Mouse (Mus musculus) layer of hippocampus, adult 8-10 months (tissue): Measurements from ENCODE around the gene Fbln1. TPM values are rescaled to one million over a fixed set of nuclear protein-coding genes. Genes with fewer than 3 reads are reported as not detected.
"Not testable (repeated sequence)": the region's sequence is repeated elsewhere in the genome, so short reads cannot be mapped to it uniquely, and the experiment has no call there.

ENCODE experiments used
- DNase-seq, 2 experiments: peaks; one replicate each; pipeline ENCODE4 v3.0.0; 2022; ENCODE audit warnings: low spot score in 2 of 2
- total RNA-seq, 4 experiments: library from RNA; stranded (reverse); gene quantifications; 2 replicates each; pipeline ENCODE4 v1.2.4; 2022

Fbln1 gene
- total RNA-seq, 4 experiments from 2014 or later = 13.0 to 19.7 (median 16.1) TPM

DNA sequence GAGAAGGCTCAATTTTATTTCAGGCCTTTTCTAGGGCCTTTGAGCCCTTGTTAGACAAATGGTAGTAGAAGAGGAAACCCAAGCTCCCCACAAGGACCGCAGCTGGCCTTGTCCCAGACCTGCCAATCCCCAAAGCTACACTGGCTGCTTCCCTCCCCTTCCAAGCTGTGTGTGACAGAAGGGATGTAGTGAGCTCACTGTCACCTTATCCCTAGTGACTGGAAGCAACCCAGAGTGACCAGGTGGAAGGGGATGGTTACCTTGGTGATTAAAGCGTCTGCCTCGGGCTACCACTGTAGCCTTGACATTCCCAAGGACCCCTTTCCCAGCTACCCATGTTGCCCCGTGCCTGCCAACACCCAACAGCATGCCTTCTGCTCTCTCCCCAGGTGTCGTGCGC lies 78.9 kb downstream of the Fbln1 start:
- DNase-seq = no peak

GRCm38 (mm10) chr15:85294632-85295031 lies 88.9 kb downstream of the Fbln1 start:
- DNase-seq = no peak

DNA sequence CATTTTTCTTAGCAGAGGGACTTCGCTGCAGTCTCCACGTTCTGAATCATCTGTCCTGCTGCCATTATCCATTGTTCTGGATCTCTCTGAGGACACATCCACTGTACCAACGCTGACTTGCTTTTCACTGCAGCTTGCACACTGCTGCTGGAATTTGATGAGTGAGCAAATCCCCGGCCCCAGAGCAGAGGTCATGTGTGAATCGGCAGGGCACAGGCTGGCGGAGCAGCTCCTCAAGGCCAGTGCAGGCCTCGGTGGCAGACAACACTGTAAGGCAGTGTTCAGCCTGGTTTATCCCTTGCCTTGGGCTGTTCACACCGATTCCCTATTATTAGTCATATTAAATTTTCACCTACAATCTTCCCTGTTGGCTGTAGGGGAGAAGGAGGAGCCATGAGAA lies 89.8 kb downstream of the Fbln1 start:
- no peak for DNase-seq

- no peak for DNase-seq
These were observed 90.2 kb downstream of the Fbln1 start for GRCm38 (mm10) chr15:85295977-85296376.

DNA sequence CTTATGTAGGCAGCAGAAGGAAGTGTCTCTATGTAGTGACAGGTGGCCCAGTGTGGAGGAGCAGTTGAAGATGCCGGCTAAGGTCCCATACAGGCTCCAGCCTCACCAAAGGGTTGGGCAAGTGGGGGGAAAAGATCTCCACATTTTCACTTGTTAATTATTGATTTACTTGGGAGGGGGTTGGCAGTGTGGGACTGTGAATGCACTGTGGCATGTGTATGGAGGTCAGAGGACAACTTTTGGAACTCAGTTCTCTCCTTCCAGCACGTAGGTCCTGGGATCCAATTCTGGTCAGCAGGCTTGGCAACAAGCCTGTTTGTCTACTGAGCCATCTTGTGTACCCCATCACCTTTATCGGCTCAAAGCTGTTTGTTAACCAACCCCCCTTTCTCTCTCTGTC lies 90.8 kb downstream of the Fbln1 start:
- no peak for DNase-seq

- DNase-seq = no peak
These were observed 92.5 kb downstream of the Fbln1 start for GRCm38 (mm10) chr15:85298167-85298781.

DNA sequence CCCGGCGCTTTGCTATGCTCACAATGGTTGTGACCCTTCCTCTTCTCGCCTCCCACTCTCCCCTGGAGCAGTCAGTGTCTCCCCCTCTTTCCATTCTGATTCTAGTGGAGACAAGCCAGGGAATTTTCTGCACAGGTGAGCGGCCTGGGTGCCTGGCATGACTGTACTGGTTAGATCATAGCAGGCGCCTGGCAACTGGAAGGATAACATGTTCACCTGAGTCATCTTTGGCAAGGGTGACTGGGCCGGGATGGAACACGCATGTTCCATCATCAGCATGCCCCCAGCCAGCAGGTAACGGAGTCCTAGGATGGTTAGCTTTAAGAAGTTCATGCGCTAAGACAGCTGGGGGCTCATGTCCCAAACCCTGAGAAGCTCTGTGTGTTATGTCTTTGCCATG lies 93.2 kb downstream of the Fbln1 start:
- DNase-seq = no peak

DNA sequence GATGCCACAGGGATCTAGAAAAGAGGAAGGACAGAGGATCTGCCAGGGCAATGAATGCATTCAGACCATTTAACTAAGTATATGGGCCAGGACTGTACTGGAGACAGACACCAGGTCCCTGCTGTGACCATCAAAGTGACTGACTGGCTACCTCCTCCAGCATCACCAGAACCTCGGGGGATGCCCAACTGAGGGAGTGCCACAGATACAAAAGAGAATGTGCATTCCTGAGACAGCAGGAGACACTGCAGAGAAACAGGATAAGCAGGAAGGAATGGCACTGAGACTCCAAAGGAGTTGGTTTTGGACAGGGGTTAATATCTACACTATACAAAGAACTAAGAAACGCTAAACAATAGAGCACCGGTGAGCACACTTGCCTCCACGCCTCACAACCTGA lies 97.5 kb downstream of the Fbln1 start:
- no peak for DNase-seq

DNA sequence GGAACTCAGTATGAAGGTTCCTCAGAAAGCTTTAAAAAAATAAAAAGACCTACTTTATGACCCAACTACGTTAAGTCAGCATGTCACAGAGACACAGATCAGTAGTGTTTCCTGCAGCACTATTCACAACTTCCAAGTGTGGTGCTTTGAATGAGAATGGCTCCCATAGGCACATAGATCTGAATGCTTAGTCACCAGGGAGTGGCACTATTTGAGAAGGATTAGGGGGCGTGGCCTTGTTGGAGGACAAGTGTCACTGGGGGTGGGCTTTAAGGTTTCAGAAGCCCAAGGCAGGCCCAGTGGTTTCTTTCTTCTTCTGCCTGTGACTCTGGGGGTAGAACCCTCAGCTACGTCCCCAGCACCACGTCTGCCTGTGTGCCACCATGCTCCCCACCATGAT lies 98.2 kb downstream of the Fbln1 start:
- no peak for DNase-seq

GRCm38 (mm10) chr15:85307061-85307660 lies 101.4 kb downstream of the Fbln1 start:
- no peak for DNase-seq

DNA sequence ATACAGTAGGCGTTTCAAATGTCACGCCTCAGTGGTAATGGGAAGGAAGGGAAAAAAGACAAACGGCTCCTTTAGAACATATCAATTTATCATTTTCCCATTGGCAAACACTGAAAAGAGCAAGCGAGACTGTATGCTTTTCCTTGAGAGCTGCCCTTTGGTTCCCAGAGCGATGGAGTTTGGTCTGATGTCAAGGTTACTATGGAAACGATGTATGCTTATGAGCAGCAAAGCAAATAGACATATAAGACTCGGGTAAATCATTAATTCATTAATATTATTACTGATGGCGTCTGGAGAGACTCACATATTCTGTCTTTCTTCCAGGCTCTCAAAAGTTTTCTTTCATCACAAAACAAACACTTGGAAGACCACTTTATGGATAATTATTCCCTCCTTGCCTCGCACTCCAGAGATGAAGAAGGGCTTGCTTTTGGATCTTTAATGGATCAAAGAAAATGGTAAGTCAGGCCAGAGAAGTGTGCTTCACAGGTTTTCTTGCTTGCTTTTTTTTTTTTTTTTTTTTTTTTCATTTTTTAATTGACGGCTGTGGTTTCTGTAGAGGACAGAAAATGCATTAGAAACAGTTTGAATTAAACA lies 105.4 kb downstream of the Fbln1 start:
- no peak for DNase-seq

DNA sequence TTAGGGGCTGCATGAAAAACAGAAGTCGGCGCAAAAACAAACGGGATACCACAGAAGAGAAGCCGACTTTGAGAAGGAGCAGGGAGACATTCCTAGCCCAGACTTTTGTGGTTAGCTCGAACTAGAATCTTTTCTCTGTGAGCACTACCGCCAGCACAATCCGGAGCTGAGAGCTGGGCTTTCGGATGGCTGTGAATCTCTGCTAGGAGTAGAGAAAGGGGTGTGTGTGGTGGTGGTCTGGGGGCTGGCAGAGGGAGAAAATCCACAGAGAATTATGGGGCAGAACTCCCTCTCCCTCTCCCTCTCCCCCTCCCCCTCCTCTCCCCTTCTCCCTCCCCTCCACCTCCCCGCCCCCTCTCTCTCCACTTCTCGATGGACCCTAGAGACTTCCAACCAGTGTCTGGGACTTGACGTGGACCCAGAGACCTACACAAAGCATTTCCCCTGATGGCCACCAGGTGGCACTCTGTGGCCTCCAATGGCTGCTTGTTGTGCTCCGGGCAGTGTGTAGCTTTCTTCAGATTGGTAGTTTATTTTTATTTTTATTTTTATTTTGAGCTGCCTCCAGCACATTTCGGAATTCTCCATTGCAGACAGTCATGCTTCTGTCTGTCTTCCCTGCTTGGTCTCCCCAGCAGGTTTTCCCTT lies 109.8 kb downstream of the Fbln1 start:
- peak; percentile 60 to 91 for DNase-seq

DNA sequence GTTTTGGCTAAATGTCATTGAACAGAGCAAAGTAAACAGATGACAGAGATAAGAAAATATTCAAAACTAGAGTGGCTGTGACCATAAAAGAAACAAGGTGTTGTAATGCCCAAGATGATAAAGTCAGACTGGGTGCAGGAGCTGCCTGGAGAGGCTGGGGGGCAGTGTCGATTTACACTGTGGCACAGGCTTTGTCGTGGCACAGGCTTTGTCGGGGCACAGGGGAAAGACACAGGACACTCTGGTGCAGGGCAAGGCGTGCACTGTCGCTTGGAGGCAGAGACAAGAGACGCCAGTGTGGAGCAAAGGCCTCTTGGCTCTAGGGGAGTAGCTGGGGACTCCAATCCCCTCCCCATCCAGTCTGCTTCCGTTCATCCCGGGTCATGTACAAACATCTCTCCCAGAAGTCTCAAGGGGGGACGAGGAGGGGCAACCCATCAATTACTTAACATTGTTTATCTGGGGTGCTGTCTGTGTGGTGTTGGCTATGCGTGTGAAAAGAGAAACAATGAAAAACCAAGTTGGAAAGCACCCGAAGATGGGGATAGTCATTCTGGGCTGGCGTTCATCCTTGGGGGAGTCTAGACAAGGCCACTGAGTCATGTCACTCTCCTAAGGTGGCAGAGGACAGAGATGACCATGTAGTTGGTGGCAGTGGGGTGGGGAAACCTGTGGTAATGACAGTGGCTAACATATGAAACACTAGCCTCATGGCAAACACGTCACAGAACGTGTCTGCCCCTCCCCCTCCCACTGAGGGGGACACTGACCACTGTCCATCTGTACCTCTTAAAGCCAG lies 110.8 kb downstream of the Fbln1 start:
- no peak for DNase-seq

DNA sequence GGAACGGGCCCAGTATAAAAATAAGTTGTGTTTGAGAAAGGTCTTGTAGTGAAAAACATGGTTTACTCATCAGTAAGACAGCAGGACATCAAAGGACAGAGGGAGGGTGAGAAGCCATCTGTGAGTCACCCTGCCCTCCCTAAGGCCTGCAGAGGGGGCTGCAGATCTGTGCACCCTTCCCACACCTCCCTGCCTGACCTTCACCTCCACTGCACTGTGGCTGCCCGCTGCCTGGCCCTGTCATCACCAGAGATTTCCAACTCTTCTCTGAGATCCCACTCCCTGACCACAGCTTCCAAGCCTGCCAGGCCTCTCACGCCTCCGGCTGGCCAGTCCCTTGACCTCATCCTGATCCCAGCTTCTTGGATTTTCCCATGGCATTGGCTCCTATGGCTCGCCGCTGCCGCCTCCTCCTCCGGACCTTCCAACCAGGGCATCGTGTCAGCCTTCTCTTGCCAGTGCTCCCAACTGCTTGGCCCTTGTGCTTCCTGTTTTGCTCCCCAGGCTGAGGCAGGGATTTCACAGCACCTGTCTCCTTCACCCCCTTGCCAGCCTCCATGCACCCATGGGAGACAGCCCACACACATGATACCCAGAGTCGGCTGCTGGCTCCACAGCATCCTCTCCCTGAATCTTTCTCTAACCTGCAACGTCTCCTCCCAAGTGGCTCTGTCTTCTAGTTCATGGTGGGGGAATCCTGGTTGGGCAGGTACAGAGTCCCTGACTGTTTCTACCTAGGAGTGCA lies 114.3 kb downstream of the Fbln1 start:
- DNase-seq = no peak

- DNase-seq = no peak
These were observed 117.5 kb downstream of the Fbln1 start for GRCm38 (mm10) chr15:85323214-85323613.

DNA sequence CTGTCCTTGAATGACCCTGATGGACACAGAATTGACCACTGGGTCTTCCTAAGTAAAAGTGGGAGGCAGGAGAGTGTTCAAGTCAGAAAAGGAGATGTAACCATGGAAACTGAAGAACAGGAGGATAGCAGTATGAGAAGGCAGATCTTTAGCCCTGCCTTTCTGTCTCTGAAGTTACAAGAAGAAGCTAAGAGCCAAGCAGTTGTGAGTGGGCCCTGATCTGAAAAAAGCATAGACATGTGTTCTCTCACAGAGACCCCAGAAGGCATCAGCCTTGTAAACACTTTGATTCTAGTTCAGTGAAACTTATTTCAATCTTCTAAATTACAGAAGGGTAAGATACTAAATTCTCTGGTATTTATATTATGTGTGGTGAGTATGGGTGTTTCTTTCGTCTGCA lies 118.7 kb downstream of the Fbln1 start:
- no peak for DNase-seq

DNA sequence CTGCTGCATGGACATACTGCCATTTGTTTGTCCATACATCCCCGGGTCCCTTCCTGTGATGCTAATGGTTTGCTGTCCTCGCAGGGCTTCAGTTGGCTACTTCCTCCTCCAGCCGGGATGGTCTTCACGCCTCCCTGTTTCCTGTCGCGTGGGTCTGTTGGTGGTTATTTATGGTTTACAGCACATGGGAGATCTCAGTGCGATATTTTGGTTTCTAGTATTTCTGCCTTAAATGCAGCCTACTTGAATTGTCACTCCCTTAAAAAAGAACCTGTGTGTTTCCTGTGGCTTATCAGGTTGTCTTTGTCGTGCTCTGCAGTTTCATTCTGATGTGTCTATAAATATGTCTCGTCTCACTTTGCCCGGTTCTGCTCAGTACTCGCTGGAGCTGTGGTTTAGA lies 122.1 kb downstream of the Fbln1 start:
- DNase-seq = no peak

DNA sequence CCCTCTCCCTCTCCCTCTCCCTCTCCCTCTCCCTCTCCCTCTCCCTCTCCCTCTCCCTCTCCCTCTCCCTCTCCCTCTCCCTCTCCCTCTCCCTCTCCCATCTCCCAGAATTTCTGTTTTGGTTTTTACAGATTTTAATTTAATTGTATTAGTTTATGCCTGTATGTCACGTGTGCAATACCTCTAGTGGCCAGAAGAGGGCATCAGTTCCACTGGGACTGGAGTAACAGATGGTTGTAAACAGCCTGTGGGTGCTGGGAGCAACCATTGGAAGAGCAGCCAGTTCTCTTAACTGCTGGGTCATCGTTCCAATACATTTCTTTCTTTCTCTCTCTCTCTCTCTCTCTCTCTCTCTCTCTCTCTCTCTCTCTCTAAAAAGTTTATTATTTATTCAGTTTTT lies 122.7 kb downstream of the Fbln1 start:
- DNase-seq = not testable (repeated sequence)

DNA sequence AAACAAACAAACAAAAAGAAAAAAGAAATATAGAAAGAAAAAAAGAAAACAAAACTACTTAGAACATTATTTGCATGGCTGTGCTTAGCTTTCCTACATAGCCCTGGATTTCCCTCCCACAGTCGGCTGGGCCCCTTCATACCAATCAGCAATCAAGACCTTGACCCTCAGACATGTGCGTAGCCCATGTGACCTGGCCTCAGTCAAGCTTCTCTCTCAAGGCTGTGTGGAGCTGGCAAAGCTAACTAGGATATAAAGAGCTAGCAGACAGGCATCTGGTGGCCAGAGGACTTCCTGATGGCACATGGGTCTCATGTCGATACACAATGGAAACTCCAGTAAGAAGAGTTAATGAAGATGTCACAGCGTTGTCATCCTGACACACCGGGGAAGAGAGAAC lies 123.3 kb downstream of the Fbln1 start:
- no peak for DNase-seq

- no peak for DNase-seq
These were observed 124.3 kb downstream of the Fbln1 start for GRCm38 (mm10) chr15:85330024-85330423.

DNA sequence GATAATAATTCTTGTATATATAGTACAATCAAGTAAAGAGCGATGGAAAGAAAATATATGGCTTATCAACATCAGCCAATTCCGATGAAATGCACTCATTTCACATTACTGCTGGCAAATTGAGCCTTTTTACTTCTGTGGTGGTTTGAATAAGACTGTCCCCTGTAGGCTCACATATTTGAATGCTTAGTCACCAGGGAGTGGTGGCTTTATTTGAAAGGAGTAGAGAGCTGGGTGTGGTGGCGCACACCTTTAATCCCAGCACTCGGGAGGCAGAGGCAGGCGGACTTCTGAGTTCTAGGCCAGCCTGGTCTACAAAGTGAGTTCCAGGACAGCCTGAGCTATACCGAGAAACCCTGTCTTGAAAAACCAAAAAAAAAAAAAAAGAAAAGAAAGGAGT lies 127.8 kb downstream of the Fbln1 start:
- not testable (repeated sequence) for DNase-seq
